Mouse (Mus musculus) ES-E14 (cell line): ENCODE data around the gene Ahnak2. TPM values are rescaled to one million over a fixed set of nuclear protein-coding genes. Genes with fewer than 3 reads are reported as not detected.

Experiments used
- DNase-seq: peaks from one replicate; pipeline ENCODE4 v3.0.0-alpha.2; 2013; ENCODE audit warnings: low read depth, low spot score
- H3K27ac ChIP-seq: 2 replicates; pipeline ENCODE4 v1.5.1; 2012; ENCODE audit warnings: low read depth, mild to moderate bottlenecking, low read length, moderate library complexity, mixed read lengths; ENCODE audit not compliant: poor library complexity, insufficient read depth, severe bottlenecking
- H3K36me3 ChIP-seq: 2 replicates; pipeline ENCODE4 v1.6.1; 2012; ENCODE audit warnings: mild to moderate bottlenecking, low read length, moderate library complexity, mixed read lengths; ENCODE audit not compliant: control insufficient read depth, poor library complexity, insufficient read depth, severe bottlenecking
- H3K4me1 ChIP-seq, 2 experiments: fragments of 150-350 bp in 1 of 2; sonication (generic) in 1 of 2; 2 replicates each; pipeline ENCODE4 v1.6.1; 2012; ENCODE audit warnings: low read length in 2 of 2, mild to moderate bottlenecking in 1 of 2, mixed read lengths in 1 of 2; ENCODE audit not compliant: control insufficient read depth in 2 of 2, insufficient read depth in 2 of 2, poor library complexity in 1 of 2
- H3K4me3 ChIP-seq, 2 experiments: fragments of 150-350 bp in 1 of 2; sonication (generic) in 1 of 2; 2 replicates each; pipeline ENCODE4 v1.5.1; 2012; ENCODE audit warnings: low read length in 2 of 2, low read depth in 1 of 2, mild to moderate bottlenecking in 1 of 2, mixed read lengths in 1 of 2; ENCODE audit not compliant: insufficient read depth in 1 of 2, poor library complexity in 1 of 2, severe bottlenecking in 1 of 2
- H3K9ac ChIP-seq: 2 replicates; pipeline ENCODE4 v1.6.1; 2012; ENCODE audit warnings: low read depth, mild to moderate bottlenecking, low read length, mixed read lengths; ENCODE audit not compliant: poor library complexity, insufficient read depth, severe bottlenecking
- H3K9me3 ChIP-seq: fragments of 150-350 bp; sonication (generic); 2 replicates; pipeline ENCODE4 v1.6.1; 2012; ENCODE audit warnings: low read depth, mild to moderate bottlenecking, low read length; ENCODE audit not compliant: control insufficient read depth, insufficient read depth
- CHD2 ChIP-seq: IDR thresholded peaks from 2 replicates; pipeline ENCODE4 v1.6.1; 2014; ENCODE audit warnings: mild to moderate bottlenecking, low read depth, low read length, inconsistent platforms
- HCFC1 ChIP-seq: IDR thresholded peaks from 2 replicates; pipeline ENCODE4 v1.6.1; 2012; ENCODE audit warnings: low read length, inconsistent platforms, borderline replicate concordance; ENCODE audit not compliant: insufficient read depth
- MAFK ChIP-seq: IDR thresholded peaks from 2 replicates; pipeline ENCODE4 v1.6.1; 2014; ENCODE audit warnings: mild to moderate bottlenecking, low read depth, low read length, inconsistent platforms; ENCODE audit not compliant: insufficient read depth
- ZC3H11A ChIP-seq: IDR thresholded peaks from 2 replicates; pipeline ENCODE4 v1.6.1; 2012; ENCODE audit warnings: low read depth, mild to moderate bottlenecking, inconsistent platforms, low read length, borderline replicate concordance
- ZNF384 ChIP-seq: IDR thresholded peaks from 2 replicates; pipeline ENCODE4 v1.6.1; 2012; ENCODE audit warnings: low read depth, low read length, inconsistent platforms
- in situ Hi-C, 2 experiments: fragments of 600-800 bp; cut with MboI; formaldehyde crosslinking; loops; one replicate each; pipeline ENCODE4 v1.15.1; 2025; ENCODE audit warnings: low sequenced_read_pairs in 2 of 2, inconsistent platforms in 1 of 2; ENCODE audit not compliant: unreplicated experiment in 2 of 2
- total RNA-seq: library from RNA; depleted of rRNA; stranded (reverse); fragments of 300-350 nt; gene quantifications from 2 replicates; pipeline ENCODE4 v1.2.3, GENCODE M21; 2012

The Ahnak2 gene
- total RNA-seq, 1 experiment = 22.8 TPM

- no peak overlapping the region; the same call in 1 of the 2 replicates for H3K27ac ChIP-seq
- H3K4me3 ChIP-seq = peak overlapping the region; percentile 45 to 57
- H3K9me3 ChIP-seq = no peaks in the 10 kb centered on the region
- TF ChIP-seq HCFC1 (no peak), CHD2 (no peak), ZNF384 (no peak), MAFK (no peak), ZC3H11A (no peak)
- in situ Hi-C loops = no loop called here
- H3K4me1 ChIP-seq = peaks cover 4 to 53% of the 10 kb centered on the region in 2 experiments; a peak in 3 of 4 replicates
- peak; percentile 42 for DNase-seq
- H3K9ac ChIP-seq = peak overlapping the region; percentile 66
- H3K36me3 ChIP-seq = no peaks in the 10 kb centered on the region
Measured at GRCm38 (mm10) chr12:112795466-112796104, 6.9 kb downstream of the Ahnak2 start.

GRCm38 (mm10) chr12:112794998-112795397 is 7.5 kb downstream of the Ahnak2 start:
- H3K4me3 ChIP-seq = peak overlapping the region; percentile 45 to 57
- H3K4me1 ChIP-seq = peaks cover 4 to 49% of the 10 kb centered on the region in 2 experiments; a peak in 3 of 4 replicates
- no peak for DNase-seq
- in situ Hi-C loops = no loop called here
- peak overlapping the region; percentile 66 for H3K9ac ChIP-seq
- no peaks in the 10 kb centered on the region for H3K36me3 ChIP-seq
- no peaks in the 10 kb centered on the region for H3K9me3 ChIP-seq
- H3K27ac ChIP-seq = 0 out of 2 replicates have a peak overlapping the region, but pooled peaks have one; percentile 11
- TF ChIP-seq ZC3H11A (no peak), CHD2 (no peak), MAFK (no peak), HCFC1 (no peak), ZNF384 (no peak)

- in situ Hi-C loops = no loop called here
- H3K4me1 ChIP-seq = peaks cover 4 to 45% of the 10 kb centered on the region in 2 experiments; a peak in 3 of 4 replicates
- H3K9me3 ChIP-seq = no peaks in the 10 kb centered on the region
- DNase-seq = no peak
- TF ChIP-seq ZNF384 = no peak
- TF ChIP-seq MAFK = no peak
- no peak for TF ChIP-seq HCFC1
- no peak for TF ChIP-seq ZC3H11A
- no peak for TF ChIP-seq CHD2
- H3K36me3 ChIP-seq = no peaks in the 10 kb centered on the region
- H3K27ac ChIP-seq = peak overlapping the region; percentile 55
- H3K9ac ChIP-seq = peak overlapping the region; percentile 66; the same call in 1 of the 2 replicates
- peak overlapping the region; percentile 45 to 57 for H3K4me3 ChIP-seq
Measured at GRCm38 (mm10) chr12:112794356-112794816, 8.1 kb downstream of the Ahnak2 start.

GRCm38 (mm10) chr12:112793601-112794355 is 8.7 kb downstream of the Ahnak2 start:
- in situ Hi-C loops = no loop called here
- Histone ChIP-seq H3K4me3 (peak overlapping the region; percentile 45 to 57; a peak in 2 of 4 replicates), H3K9ac (peak overlapping the region; percentile 66; the same call in 1 of the 2 replicates), H3K27ac (peak overlapping the region; percentile 55), H3K9me3 (no peaks in the 10 kb centered on the region), H3K36me3 (no peaks in the 10 kb centered on the region), H3K4me1 (peaks cover 4 to 45% of the 10 kb centered on the region in 2 experiments; a peak in 3 of 4 replicates)
- DNase-seq = peak; percentile 36
- TF ChIP-seq ZNF384 = no peak
- no peak for TF ChIP-seq ZC3H11A
- TF ChIP-seq HCFC1 = no peak
- TF ChIP-seq CHD2 = no peak
- no peak for TF ChIP-seq MAFK
